ENCODE assay signal across 11 mouse cellular contexts in the genomic region with DNA sequence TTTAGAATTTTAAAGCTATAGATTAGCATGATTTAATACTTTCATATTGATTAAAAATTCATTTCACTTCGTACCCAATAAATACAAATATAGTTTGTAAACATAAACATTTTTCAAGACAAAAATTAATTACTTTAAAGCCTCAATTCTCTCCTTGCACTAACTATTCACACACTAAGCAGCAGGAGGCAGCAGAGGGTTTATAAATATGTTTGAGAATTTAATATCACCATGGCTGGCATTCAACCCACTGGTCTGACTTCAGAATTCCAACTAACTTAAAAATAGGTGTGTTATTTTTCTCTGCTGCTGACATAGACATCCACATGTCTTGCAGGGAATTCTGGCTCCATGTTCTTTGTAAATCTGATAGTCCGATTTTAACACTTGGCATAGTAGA. TPM values are rescaled to one million over a fixed set of nuclear protein-coding genes. Genes with fewer than 3 reads are reported as not detected.
DNase-seq lines count a peak whose midpoint lies in the region; ATAC-seq lines count a peak whose summit lies in the region.
"Had no signal": no experiment of that assay in that cellular context is flagged by ENCODE, and none has a peak within 500 bp of the region (broad histone marks: within the 10 kb centered on the region; RNA-seq: fewer than 3 reads in every experiment).

No protein-coding gene starts in this region.

- peak; percentile 8 to 58 for DNase-seq in adrenal gland, postnatal 36 days
- DNase-seq in adrenal gland, adult 8-10 months, result no peak
- DNase-seq in left cerebral cortex, adult 11 months (ENCODE audit: low spot score), result peak; percentile 23
- no peak for DNase-seq in left cerebral cortex, postnatal 36 days (ENCODE audit: low spot score in 2 of 2)
- DNase-seq in brain, adult 2 months (ENCODE audit: low read depth, low spot score), result peak; percentile 56
- DNase-seq in heart, postnatal 4 days, result peak; percentile 77

- peak; percentile 82 for ATAC-seq in megakaryocyte-erythroid progenitor cell, adult 5-6 weeks (replicated peaks; ENCODE audit: low FRiP score, low TSS enrichment, poor library complexity, severe bottlenecking)
- ATAC-seq in forebrain, embryonic 12.5 days (ENCODE audit: low FRiP score), result no peak

- no peaks in the 10 kb centered on the region for H3K27me3 ChIP-seq in forebrain, embryonic 12.5 days
- H3K27me3 ChIP-seq: embryonic facial prominence, embryonic 15.5 days; limb, embryonic 12.5 days had no signal

- H3K9me3 ChIP-seq in forebrain, embryonic 12.5 days, result no peaks in the 10 kb centered on the region
- H3K9me3 ChIP-seq: embryonic facial prominence, embryonic 15.5 days; limb, embryonic 12.5 days had no signal

- H3K4me1 ChIP-seq in forebrain, embryonic 12.5 days, result no peaks in the 10 kb centered on the region
- H3K4me1 ChIP-seq: embryonic facial prominence, embryonic 15.5 days; limb, embryonic 12.5 days had no signal

- WGBS in forebrain, embryonic 12.5 days, result 86% methylated on average over 2 of the region's 2 CpGs

- no peak overlapping the region for H3K4me2 ChIP-seq in forebrain, embryonic 12.5 days
- H3K4me2 ChIP-seq: embryonic facial prominence, embryonic 15.5 days; limb, embryonic 12.5 days had no signal

- H3K9ac ChIP-seq in forebrain, embryonic 12.5 days, result no peak overlapping the region
- H3K9ac ChIP-seq: embryonic facial prominence, embryonic 15.5 days; limb, embryonic 12.5 days had no signal

- H3K27ac ChIP-seq in forebrain, embryonic 12.5 days, result no peak overlapping the region
- H3K27ac ChIP-seq: embryonic facial prominence, embryonic 15.5 days; limb, embryonic 12.5 days had no signal

- intact Hi-C loops in left cerebral cortex, postnatal 36 days (cut with DNase I), result loop anchor here (1.0 to 2.0 kb wide), 2 partner anchors 164 to 220 kb away; no protein-coding TSS in a partner anchor

- H3K36me3 ChIP-seq in forebrain, embryonic 12.5 days (replicated peaks), result 0 out of 2 replicates have a peak, but pooled peaks cover 4% of the 10 kb centered on the region

- H3K4me3 ChIP-seq in forebrain, embryonic 12.5 days (replicated peaks), result no peak overlapping the region
- H3K4me3 ChIP-seq: embryonic facial prominence, embryonic 15.5 days; limb, embryonic 12.5 days had no signal

RNA-seq across cellular contexts. Expression of a gene that starts 15.2 kb away (rescaled TPM):
- 10 to 100 TPM; 53.3 to 58.0 TPM for total RNA-seq in adrenal gland, postnatal 36 days (2021)
- total RNA-seq in adrenal gland, adult 8-10 months (2022), result 10 to 100 TPM; 41.2 to 54.4 (median 47.5) TPM
- total RNA-seq in left cerebral cortex, postnatal 36 days (2021), result 10 to 100 TPM; 56.6 to 67.5 TPM
- 10 to 100 TPM; 95.1 to 95.6 TPM for total RNA-seq in heart, postnatal 4 days (2021)
- total RNA-seq in megakaryocyte-erythroid progenitor cell, adult 5-6 weeks (2014; fragmentation: Nextera tagmentation), result 53.9 and 60.1 TPM in 2 replicates
- total RNA-seq in megakaryocyte-erythroid progenitor cell, adult 5-6 weeks (2017), result 15.9 and 20.8 TPM in 2 replicates
- polyA plus RNA-seq in forebrain, embryonic 12.5 days (2016; fragmentation: Nextera tagmentation; extraction: Ambion mirVana), result 105 and 108 TPM in 2 replicates

RNA-seq across cellular contexts. Expression of a gene that starts 20.1 kb away (rescaled TPM):
- total RNA-seq in adrenal gland, postnatal 36 days (2021), result not detected
- not detected for total RNA-seq in adrenal gland, adult 8-10 months (2022)
- not detected for total RNA-seq in left cerebral cortex, postnatal 36 days (2021)
- total RNA-seq in heart, postnatal 4 days (2021), result not detected
- total RNA-seq in megakaryocyte-erythroid progenitor cell, adult 5-6 weeks (2014; fragmentation: Nextera tagmentation), result not detected in 2 replicates
- total RNA-seq in megakaryocyte-erythroid progenitor cell, adult 5-6 weeks (2017), result not detected in 2 replicates
- not detected in 2 replicates for polyA plus RNA-seq in forebrain, embryonic 12.5 days (2016; fragmentation: Nextera tagmentation; extraction: Ambion mirVana)
- polyA plus RNA-seq: embryonic facial prominence, embryonic 15.5 days; limb, embryonic 12.5 days; small intestine, adult 2 months had no signal

RNA-seq across cellular contexts. Expression of a gene that starts 44.3 kb away (rescaled TPM):
- not detected for total RNA-seq in adrenal gland, postnatal 36 days (2021)
- not detected for total RNA-seq in adrenal gland, adult 8-10 months (2022)
- not detected for total RNA-seq in left cerebral cortex, postnatal 36 days (2021)
- total RNA-seq in heart, postnatal 4 days (2021), result not detected
- total RNA-seq in megakaryocyte-erythroid progenitor cell, adult 5-6 weeks (2014; fragmentation: Nextera tagmentation), result not detected in 2 replicates
- not detected in 2 replicates for total RNA-seq in megakaryocyte-erythroid progenitor cell, adult 5-6 weeks (2017)
- not detected in 2 replicates for polyA plus RNA-seq in forebrain, embryonic 12.5 days (2016; fragmentation: Nextera tagmentation; extraction: Ambion mirVana)
- polyA plus RNA-seq: limb, embryonic 12.5 days had no signal

RNA-seq across cellular contexts. Expression of a gene that starts 45.1 kb away (rescaled TPM):
- total RNA-seq in adrenal gland, postnatal 36 days (2021), result 10 to 100 TPM; 34.9 to 39.2 TPM
- total RNA-seq in adrenal gland, adult 8-10 months (2022), result 10 to 100 TPM; 32.5 to 57.2 (median 38.4) TPM
- total RNA-seq in left cerebral cortex, postnatal 36 days (2021), result 10 to 100 TPM; 21.7 to 32.7 TPM
- 1 to 10 TPM; 7.4 to 10.0 TPM for total RNA-seq in heart, postnatal 4 days (2021)
- total RNA-seq in megakaryocyte-erythroid progenitor cell, adult 5-6 weeks (2014; fragmentation: Nextera tagmentation), result 4.4 and 5.6 TPM in 2 replicates
- total RNA-seq in megakaryocyte-erythroid progenitor cell, adult 5-6 weeks (2017), result 2.0 and 5.6 TPM in 2 replicates
- 6.2 and 6.5 TPM in 2 replicates for polyA plus RNA-seq in forebrain, embryonic 12.5 days (2016; fragmentation: Nextera tagmentation; extraction: Ambion mirVana)

Comparison
In these comparisons a context has a peak if more than half of its experiments do, and no peak if none do; other contexts are left out.
1. DNase-seq: peak in adrenal gland, postnatal 36 days (2 of 2), left cerebral cortex, adult 11 months (single experiment), brain, adult 2 months (single experiment) and heart, postnatal 4 days (single experiment); none in adrenal gland, adult 8-10 months (single experiment) and left cerebral cortex, postnatal 36 days (0 of 2).